19 mouse cellular contexts compared by ENCODE assay signal in genomic region chr9:77416486-77416885, GRCm38 (mm10).
DNase-seq lines count a peak whose midpoint lies in the region; ATAC-seq lines count a peak whose summit lies in the region.
"Had no signal": no experiment of that assay in that cellular context is flagged by ENCODE, and none has a peak within 500 bp of the region (broad histone marks: within the 10 kb centered on the region; RNA-seq: fewer than 3 reads in every experiment).

No protein-coding gene starts in this region.

- no peaks in the 10 kb centered on the region for H3K36me3 ChIP-seq in heart, embryonic 12.5 days
- H3K36me3 ChIP-seq in midbrain, embryonic 11.5 days (ENCODE audit: control insufficient read depth, insufficient read depth, low read length): no peaks in the 10 kb centered on the region
- no peaks in the 10 kb centered on the region for H3K36me3 ChIP-seq in midbrain, embryonic 16.5 days (ENCODE audit: control insufficient read depth, insufficient read depth, low read length)
- H3K36me3 ChIP-seq: G1E had no signal

- H3K9me3 ChIP-seq in heart, embryonic 12.5 days (replicated peaks): no peaks in the 10 kb centered on the region
- no peaks in the 10 kb centered on the region for H3K9me3 ChIP-seq in midbrain, embryonic 11.5 days (ENCODE audit: control insufficient read depth, low read length)
- no peaks in the 10 kb centered on the region for H3K9me3 ChIP-seq in midbrain, embryonic 16.5 days (replicated peaks; ENCODE audit: control insufficient read depth, low read length, poor library complexity, severe bottlenecking)

- 92% methylated on average over 4 of the region's 4 CpGs for WGBS in heart, embryonic 12.5 days
- 89% methylated on average over 4 of the region's 4 CpGs for WGBS in midbrain, embryonic 11.5 days
- WGBS in midbrain, embryonic 16.5 days: 91% methylated on average over 4 of the region's 4 CpGs

- H3K4me3 ChIP-seq in heart, embryonic 12.5 days: no peak overlapping the region
- H3K4me3 ChIP-seq in midbrain, embryonic 11.5 days (ENCODE audit: low read depth, low read length): no peak overlapping the region
- H3K4me3 ChIP-seq in midbrain, embryonic 16.5 days (ENCODE audit: low read depth, low read length): no peak overlapping the region

- no peak overlapping the region for H3K9ac ChIP-seq in heart, embryonic 12.5 days
- no peak overlapping the region for H3K9ac ChIP-seq in midbrain, embryonic 11.5 days (ENCODE audit: low read length)
- H3K9ac ChIP-seq in midbrain, embryonic 16.5 days (ENCODE audit: low read depth, low read length): no peak overlapping the region

- no peak for ATAC-seq in heart, embryonic 12.5 days (ENCODE audit: insufficient number of reproducible peaks, low FRiP score)
- no peak for ATAC-seq in midbrain, embryonic 11.5 days (ENCODE audit: low FRiP score)
- no peak for ATAC-seq in midbrain, embryonic 16.5 days
- ATAC-seq: activated CD4-positive, CD25-positive, alpha-beta regulatory T cell, adult 4 months; CD4-positive, CD25-positive, alpha-beta regulatory T cell, adult 4 months; Patski had no signal

- DNase-seq in heart, adult 11 months: peak; percentile 73
- DNase-seq in midbrain, embryonic 11.5 days (ENCODE audit: low spot score, missing footprints): peak; percentile 74
- DNase-seq: adrenal gland, adult 2 months; adrenal gland, adult 8-10 months; adrenal gland, postnatal 10 days; adrenal gland, postnatal 14 days; adrenal gland, postnatal 25 days; adrenal gland, postnatal 36 days; B cell, adult 2 months; cerebellum, adult 11 months; cerebellum, adult 11-12 months; cerebellum, adult 18-20 months had no signal

- no peak overlapping the region for H3K27ac ChIP-seq in heart, embryonic 12.5 days (ENCODE audit: poor library complexity, severe bottlenecking)
- no peak overlapping the region for H3K27ac ChIP-seq in midbrain, embryonic 11.5 days (ENCODE audit: low read depth, low read length)
- H3K27ac ChIP-seq in midbrain, embryonic 16.5 days (ENCODE audit: low read length): no peak overlapping the region

- H3K4me2 ChIP-seq in heart, embryonic 12.5 days: no peak overlapping the region
- H3K4me2 ChIP-seq in midbrain, embryonic 11.5 days: no peak overlapping the region
- no peak overlapping the region for H3K4me2 ChIP-seq in midbrain, embryonic 16.5 days (ENCODE audit: low read length)

- no peaks in the 10 kb centered on the region for H3K27me3 ChIP-seq in heart, embryonic 12.5 days (replicated peaks)
- H3K27me3 ChIP-seq in midbrain, embryonic 11.5 days (ENCODE audit: control insufficient read depth, insufficient read depth, low read length): no peaks in the 10 kb centered on the region
- no peaks in the 10 kb centered on the region for H3K27me3 ChIP-seq in midbrain, embryonic 16.5 days (ENCODE audit: control insufficient read depth, insufficient read depth, low read depth, low read length)
- H3K27me3 ChIP-seq: CH12.LX, Patski had no signal

- H3K4me1 ChIP-seq in heart, embryonic 12.5 days (replicated peaks): peaks cover 30% of the 10 kb centered on the region
- H3K4me1 ChIP-seq in midbrain, embryonic 11.5 days (ENCODE audit: control insufficient read depth, insufficient read depth, low read length): no peaks in the 10 kb centered on the region
- H3K4me1 ChIP-seq in midbrain, embryonic 16.5 days (ENCODE audit: control insufficient read depth, insufficient read depth, low read length): no peaks in the 10 kb centered on the region
